Mouse (Mus musculus) midbrain, embryonic 13.5 days (tissue): ENCODE data around the gene Mrpl46. TPM values are rescaled to one million over a fixed set of nuclear protein-coding genes. Genes with fewer than 3 reads are reported as not detected.

Source experiments
- ATAC-seq: fragments of 200-750 bp; cut with Nextera tagmentation; 2 replicates; pipeline ENCODE4 v1.8.0; 2017; ENCODE audit warnings: mild to moderate bottlenecking, moderate TSS enrichment, moderate library complexity
- H3K27ac ChIP-seq: fragments of 300-500 bp; sonication (generic); 2 replicates; pipeline ENCODE4 v1.5.1; 2015; ENCODE audit warnings: inconsistent platforms, mild to moderate bottlenecking, moderate library complexity
- H3K27me3 ChIP-seq: fragments of 300-500 bp; sonication (generic); 2 replicates; pipeline ENCODE4 v1.6.1; 2015; ENCODE audit warnings: mild to moderate bottlenecking, inconsistent platforms
- H3K36me3 ChIP-seq: fragments of 300-500 bp; sonication (generic); 2 replicates; pipeline ENCODE4 v1.6.1; 2015; ENCODE audit warnings: mild to moderate bottlenecking, inconsistent platforms
- H3K4me1 ChIP-seq: fragments of 300-500 bp; sonication (generic); replicated peaks from 2 replicates; pipeline ENCODE4 v1.6.1; 2015; ENCODE audit warnings: inconsistent platforms
- H3K4me2 ChIP-seq: fragments of 300-500 bp; sonication (generic); replicated peaks from 2 replicates; pipeline ENCODE4 v1.6.1; 2015; ENCODE audit warnings: moderate library complexity, mild to moderate bottlenecking, inconsistent platforms
- H3K4me3 ChIP-seq: fragments of 300-500 bp; sonication (generic); replicated peaks from 2 replicates; pipeline ENCODE4 v1.5.1; 2015; ENCODE audit warnings: mild to moderate bottlenecking, inconsistent platforms
- H3K9ac ChIP-seq: fragments of 300-500 bp; sonication (generic); replicated peaks from 2 replicates; pipeline ENCODE4 v1.6.1; 2015; ENCODE audit warnings: mild to moderate bottlenecking, inconsistent platforms
- H3K9me3 ChIP-seq: fragments of 300-500 bp; sonication (generic); 2 replicates; pipeline ENCODE4 v1.6.1; 2016; ENCODE audit warnings: mild to moderate bottlenecking, inconsistent platforms
- WGBS: fragments of 180-500 bp; shearing (Covaris S2); methylation state at CpG from one replicate; pipeline ENCODE4 v1.1.7; 2015; 5-methylcytosine and 5-hydroxymethylcytosine counted together
- polyA plus RNA-seq: library from polyadenylated mRNA; unstranded; fragments of >200 nt; fragmentation: Nextera tagmentation; extraction: Ambion mirVana; gene quantifications from 2 replicates; pipeline ENCODE4 v1.2.1, GENCODE M21; 2015

The Mrpl46 gene
- polyA plus RNA-seq = 58.6 and 64.2 TPM in 2 replicates

DNA sequence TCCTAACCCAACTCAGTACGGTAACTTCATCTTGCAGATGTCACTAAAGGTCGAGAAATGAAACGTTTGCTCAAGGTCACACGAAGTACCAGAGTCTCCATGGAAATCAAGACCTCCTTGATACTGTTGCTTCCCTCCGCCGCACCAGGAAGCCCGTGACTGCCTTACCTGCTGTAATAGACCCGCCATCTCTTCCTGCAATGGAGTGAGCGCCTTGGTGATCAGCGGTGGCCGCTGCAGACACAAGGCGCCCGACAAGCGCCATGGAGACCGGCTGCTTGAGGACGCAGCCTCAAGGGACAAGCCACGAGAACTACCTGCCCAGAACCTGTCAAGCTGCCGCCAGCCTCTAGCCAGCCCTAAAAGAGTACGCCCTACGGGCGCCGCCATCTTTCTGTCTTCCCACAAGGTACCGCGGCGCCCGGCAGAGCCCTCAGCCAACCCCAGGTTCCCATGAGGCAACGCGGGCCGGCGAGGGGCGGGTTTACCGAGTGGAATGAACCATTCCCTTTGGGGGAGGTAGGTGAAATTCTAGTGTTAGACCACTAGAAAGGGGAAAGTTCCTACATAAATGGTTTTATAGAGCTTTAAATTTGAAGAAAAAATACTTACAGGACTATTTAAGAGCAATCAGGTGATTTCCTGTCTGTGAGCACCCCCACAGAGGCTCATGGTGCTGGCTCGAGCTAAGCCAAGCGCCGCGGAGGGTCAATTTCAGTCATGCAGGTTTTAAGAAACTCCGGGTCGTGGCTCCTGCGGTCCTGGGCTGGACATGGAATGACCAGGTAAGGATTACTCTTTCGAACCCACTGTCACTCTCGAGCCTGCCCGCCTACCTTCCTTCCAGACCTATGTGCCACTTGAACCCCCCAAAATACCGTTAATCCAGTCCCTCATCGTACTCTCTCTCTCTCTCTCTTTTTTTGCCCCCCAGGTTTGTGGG is at the start of gene Mrpl46, which contains the start of gene Mrps11:
TSS of gene Mrpl46 (minus strand) at position 893 of the 943 bp plus-strand sequence.
TSS of gene Mrps11 (plus strand) at position 481 of the 943 bp plus-strand sequence.
- H3K36me3 ChIP-seq = peaks cover 31% of the 10 kb centered on the region
- no peaks in the 10 kb centered on the region for H3K27me3 ChIP-seq
- H3K9ac ChIP-seq = peak within 1 kb of the TSS; percentile 84
- no peak within 1 kb of the TSS for H3K27ac ChIP-seq
- H3K4me3 ChIP-seq = peak within 1 kb of the TSS; percentile 72
- no peaks in the 10 kb centered on the region for H3K9me3 ChIP-seq
- WGBS = under 1% methylated on average over 44 of the region's 44 CpGs
- H3K4me1 ChIP-seq = peaks cover 21% of the 10 kb centered on the region
- peak within 1 kb of the TSS; percentile 93 for H3K4me2 ChIP-seq
- peak; percentile 98 for ATAC-seq

DNA sequence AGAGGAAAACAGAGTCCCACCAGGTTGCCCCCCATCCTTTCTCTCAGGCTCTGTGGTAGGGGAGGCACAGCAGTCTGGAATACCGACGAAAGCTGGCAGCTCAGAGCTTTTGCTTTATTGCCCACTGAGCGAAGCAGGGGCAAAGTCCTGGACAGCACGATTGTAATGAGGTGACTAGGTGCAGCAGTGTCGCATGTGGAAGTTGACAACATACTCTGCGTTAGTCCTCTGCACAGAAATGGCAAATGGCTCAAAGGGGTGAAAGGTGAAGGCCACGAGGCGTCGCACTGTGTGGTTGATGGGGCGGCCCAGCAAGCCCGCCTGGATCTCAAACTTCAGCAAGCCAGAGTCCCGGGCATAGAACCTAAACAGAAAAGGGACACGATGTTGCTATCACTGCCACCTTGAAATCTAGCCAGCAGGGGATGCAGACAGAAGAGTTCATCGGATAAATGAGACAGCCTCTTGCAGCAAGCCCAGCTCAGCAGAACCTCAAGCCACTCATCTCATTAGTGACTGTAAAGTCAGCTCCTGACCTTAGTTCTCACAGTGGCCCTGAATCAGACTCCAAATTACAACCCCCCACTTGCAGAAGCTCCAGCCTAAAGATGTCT is 44.5 kb upstream of the Mrpl46 start:
- H3K27me3 ChIP-seq = no peaks in the 10 kb centered on the region
- H3K27ac ChIP-seq = peak overlapping the region; percentile 69
- H3K36me3 ChIP-seq = peaks cover 51% of the 10 kb centered on the region
- H3K9ac ChIP-seq = no peak overlapping the region
- 82% methylated on average over 14 of the region's 14 CpGs for WGBS
- no peak overlapping the region for H3K4me2 ChIP-seq
- ATAC-seq = no peak
- H3K4me1 ChIP-seq = peaks cover 23% of the 10 kb centered on the region
- no peak overlapping the region for H3K4me3 ChIP-seq
- H3K9me3 ChIP-seq = no peaks in the 10 kb centered on the region

DNA sequence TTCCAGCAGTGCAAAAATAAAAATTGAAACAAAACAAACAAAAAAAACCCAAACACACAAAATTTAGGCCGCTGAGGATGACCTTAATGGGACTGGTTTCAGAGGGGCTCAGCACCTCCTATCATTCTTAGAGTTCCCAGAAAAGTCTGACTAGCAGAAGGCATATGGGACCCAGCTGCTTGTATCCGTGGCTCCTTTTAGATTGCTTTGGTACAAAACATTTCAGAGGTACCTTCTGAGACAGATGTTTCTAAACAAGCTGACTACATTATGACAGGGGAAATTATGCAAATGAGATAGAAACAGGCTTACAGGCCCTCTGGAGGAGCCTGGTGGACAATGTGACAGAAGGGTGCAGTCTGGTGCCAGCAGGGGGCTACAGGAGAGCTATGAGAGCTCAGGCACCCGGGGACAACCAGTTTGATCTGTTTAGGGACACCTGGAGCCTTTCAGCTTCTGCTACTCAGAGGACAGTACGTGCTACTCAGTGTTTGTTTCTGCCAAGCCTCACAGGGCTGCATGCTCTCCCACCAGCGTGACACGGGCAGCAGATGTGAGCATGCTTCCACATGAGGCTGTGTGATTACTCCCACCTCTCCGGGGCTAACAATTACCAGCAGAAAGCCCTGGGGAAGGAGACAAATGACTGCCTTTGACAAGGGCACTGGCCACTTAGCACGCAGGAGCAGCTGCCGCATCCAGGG is 43.5 kb upstream of the Mrpl46 start:
- no peak overlapping the region for H3K4me2 ChIP-seq
- H3K9me3 ChIP-seq = no peaks in the 10 kb centered on the region
- H3K4me1 ChIP-seq = peaks cover 23% of the 10 kb centered on the region
- H3K9ac ChIP-seq = no peak overlapping the region
- ATAC-seq = peak; percentile 93
- H3K27ac ChIP-seq = peak overlapping the region; percentile 69
- no peaks in the 10 kb centered on the region for H3K27me3 ChIP-seq
- H3K4me3 ChIP-seq = no peak overlapping the region
- 49% methylated on average over 9 of the region's 9 CpGs for WGBS
- H3K36me3 ChIP-seq = peaks cover 56% of the 10 kb centered on the region

DNA sequence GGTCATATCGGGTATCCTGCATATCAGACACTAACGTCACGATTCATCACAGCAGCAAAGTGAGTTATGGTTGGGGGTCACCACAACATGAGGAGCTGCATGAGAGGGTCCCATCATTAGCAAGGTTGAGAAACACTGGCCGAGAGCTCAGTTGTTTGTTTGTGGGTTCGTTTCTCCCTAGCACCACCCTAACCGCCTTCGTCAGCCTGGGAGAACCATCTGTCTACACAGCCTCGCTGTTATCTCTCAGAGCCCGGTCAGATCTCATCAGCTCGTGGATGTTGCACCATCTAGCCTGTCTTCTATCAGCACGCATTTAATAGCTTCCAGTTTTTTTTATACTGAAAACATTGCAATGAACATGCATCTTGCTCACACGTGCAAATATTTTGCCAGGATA is 35.0 kb upstream of the Mrpl46 start:
- H3K4me1 ChIP-seq = peaks cover 12% of the 10 kb centered on the region
- H3K27ac ChIP-seq = no peak overlapping the region
- no peaks in the 10 kb centered on the region for H3K27me3 ChIP-seq
- no peak overlapping the region for H3K4me2 ChIP-seq
- no peak overlapping the region for H3K4me3 ChIP-seq
- H3K9ac ChIP-seq = no peak overlapping the region
- H3K36me3 ChIP-seq = peaks cover 15% of the 10 kb centered on the region
- ATAC-seq = no peak
- H3K9me3 ChIP-seq = no peaks in the 10 kb centered on the region
- WGBS = 90% methylated on average over 12 of the region's 12 CpGs

DNA sequence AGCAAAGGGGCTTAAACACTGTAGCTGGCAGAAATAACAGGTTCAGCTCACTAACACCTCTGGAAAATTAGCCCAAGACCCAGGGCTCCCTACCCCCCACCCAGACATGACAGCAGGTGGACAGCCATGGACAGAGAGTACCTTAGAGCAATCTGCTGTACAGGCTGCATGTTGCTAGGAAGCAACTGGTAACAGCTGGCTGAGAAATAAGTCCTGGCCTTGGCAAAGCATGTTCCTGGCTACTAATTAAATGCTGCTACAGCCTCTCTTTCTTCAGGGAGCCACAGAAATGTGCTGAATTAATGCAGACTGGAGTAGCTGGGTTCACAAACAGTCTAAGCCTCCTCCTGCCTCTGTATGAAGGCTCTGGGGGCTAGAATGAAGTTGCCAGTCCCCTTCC is 31.4 kb upstream of the Mrpl46 start:
- Histone ChIP-seq H3K4me2 (no peak overlapping the region), H3K36me3 (no peaks in the 10 kb centered on the region), H3K4me3 (no peak overlapping the region), H3K4me1 (peaks cover 12% of the 10 kb centered on the region), H3K27ac (peak overlapping the region; percentile 69), H3K9me3 (no peaks in the 10 kb centered on the region), H3K27me3 (no peaks in the 10 kb centered on the region), H3K9ac (no peak overlapping the region)
- ATAC-seq = peak; percentile 71; the same call in 1 of the 2 replicates

DNA sequence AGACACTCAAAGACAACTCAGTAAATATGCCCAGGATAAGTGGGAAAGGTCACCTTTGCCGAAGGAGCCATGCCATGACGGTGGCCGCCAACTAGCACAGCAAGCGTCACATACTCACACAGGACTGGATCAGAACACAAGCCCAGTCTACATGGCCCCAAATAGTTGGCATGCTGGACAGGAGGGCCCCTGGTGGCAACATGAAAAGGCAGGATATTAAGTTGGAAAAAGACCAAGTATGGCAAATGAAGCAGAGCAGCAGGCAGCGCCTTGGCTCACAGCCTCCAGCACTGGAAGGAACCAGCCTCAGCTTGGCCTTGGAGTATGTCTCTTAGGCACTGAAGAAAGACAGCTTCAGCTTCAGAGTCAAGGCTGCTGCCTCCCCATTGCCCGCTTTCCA is 30.5 kb upstream of the Mrpl46 start:
- Histone ChIP-seq H3K4me1 (peaks cover 12% of the 10 kb centered on the region), H3K4me3 (no peak overlapping the region), H3K36me3 (no peaks in the 10 kb centered on the region), H3K9me3 (no peaks in the 10 kb centered on the region), H3K4me2 (no peak overlapping the region), H3K9ac (no peak overlapping the region), H3K27me3 (no peaks in the 10 kb centered on the region), H3K27ac (peak overlapping the region; percentile 22; the same call in 1 of the 2 replicates)
- ATAC-seq = no peak
- WGBS = 89% methylated on average over 6 of the region's 6 CpGs

DNA sequence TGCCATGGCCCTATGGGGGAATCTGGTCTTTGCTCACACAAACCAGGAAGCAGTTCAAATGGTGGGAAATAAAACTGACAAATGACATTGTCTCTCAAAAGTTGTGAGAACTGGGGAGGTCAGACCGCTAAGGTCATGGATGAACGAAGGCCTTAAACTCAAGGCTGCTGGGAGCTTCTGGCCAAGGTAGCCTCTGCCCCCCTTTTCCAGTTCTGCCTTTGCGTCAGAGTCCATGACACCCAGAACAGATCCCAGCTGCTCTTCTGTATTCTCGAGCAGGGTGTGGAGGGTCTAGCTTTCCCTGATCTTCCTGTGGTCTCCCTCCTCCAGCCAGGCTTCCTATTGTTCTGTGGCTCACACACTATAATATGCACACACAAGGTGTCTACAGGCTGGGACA is 23.9 kb upstream of the Mrpl46 start:
- WGBS = 81% methylated on average over 4 of the region's 4 CpGs
- Histone ChIP-seq H3K4me2 (no peak overlapping the region), H3K4me3 (no peak overlapping the region), H3K9ac (no peak overlapping the region), H3K36me3 (no peaks in the 10 kb centered on the region), H3K4me1 (no peaks in the 10 kb centered on the region), H3K27ac (no peak overlapping the region), H3K9me3 (no peaks in the 10 kb centered on the region), H3K27me3 (no peaks in the 10 kb centered on the region)
- ATAC-seq = no peak

DNA sequence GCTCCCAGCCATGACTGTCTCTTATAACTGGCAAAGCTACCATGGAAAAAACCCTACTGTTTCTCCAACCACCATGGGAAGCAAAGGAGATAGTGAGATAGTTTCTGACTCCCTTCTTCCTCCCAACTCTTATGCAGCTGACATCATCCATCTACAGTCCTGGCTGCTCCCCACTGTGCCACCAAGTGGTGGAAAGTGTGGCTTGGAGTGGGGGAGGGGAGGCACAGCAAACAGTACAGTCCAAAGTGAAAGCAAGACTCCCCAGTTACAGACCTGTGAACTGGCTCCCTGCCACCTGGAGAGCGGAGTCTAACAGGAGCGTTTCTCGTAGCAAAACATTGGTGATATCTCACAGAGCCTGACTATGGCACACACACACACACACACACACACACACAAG is 20.5 kb upstream of the Mrpl46 start:
- H3K27ac ChIP-seq = no peak overlapping the region
- H3K9ac ChIP-seq = no peak overlapping the region
- H3K4me2 ChIP-seq = no peak overlapping the region
- 87% methylated on average over 3 of the region's 3 CpGs for WGBS
- H3K4me3 ChIP-seq = no peak overlapping the region
- no peak for ATAC-seq
- H3K9me3 ChIP-seq = no peaks in the 10 kb centered on the region
- H3K36me3 ChIP-seq = no peaks in the 10 kb centered on the region
- 0 out of 2 replicates have a peak, but pooled peaks cover 7% of the 10 kb centered on the region for H3K27me3 ChIP-seq
- H3K4me1 ChIP-seq = peaks cover 7% of the 10 kb centered on the region

DNA sequence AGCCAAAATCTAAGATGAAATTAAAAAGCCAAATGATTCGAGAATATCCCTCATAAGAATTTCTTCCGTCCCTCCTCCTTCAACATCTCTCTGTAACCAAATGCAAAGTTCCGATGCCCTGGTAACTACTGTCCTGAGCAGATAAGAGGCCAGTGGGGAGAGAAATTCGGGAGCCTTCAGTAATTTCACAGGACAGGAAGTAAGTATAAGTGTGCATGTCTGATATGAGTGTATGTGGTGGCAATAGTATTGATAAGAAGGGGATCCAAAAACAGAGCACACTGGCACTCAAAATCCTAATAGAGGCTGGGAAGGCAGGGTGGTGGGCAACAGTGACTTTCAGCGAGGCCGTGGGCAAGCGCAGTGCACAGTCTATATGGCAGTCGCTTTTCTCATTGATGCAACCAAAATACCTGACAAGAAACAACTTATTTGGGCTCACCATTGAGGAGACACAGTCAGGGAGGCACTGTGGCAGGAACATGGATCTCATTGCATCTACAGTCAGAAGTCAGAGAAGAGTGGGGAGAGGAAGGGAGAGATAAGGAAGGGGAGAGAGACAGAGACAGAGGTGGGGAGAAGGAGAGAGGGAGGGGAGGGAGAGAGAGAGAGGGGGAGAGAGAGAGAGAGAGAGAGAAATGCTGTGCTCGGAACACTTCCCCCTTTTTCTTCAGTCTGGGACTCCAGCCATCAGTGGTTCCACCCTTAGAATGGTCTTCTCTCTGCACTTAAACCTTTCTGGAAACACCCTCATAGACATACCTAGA is 16.6 kb upstream of the Mrpl46 start:
- H3K9ac ChIP-seq = no peak overlapping the region
- H3K36me3 ChIP-seq = no peaks in the 10 kb centered on the region
- no peak overlapping the region for H3K4me3 ChIP-seq
- no peak for ATAC-seq
- 80% methylated on average over 9 of the region's 9 CpGs for WGBS
- H3K9me3 ChIP-seq = no peaks in the 10 kb centered on the region
- 0 out of 2 replicates have a peak, but pooled peaks cover 7% of the 10 kb centered on the region for H3K27me3 ChIP-seq
- peaks cover 22% of the 10 kb centered on the region for H3K4me1 ChIP-seq
- H3K27ac ChIP-seq = no peak overlapping the region
- H3K4me2 ChIP-seq = no peak overlapping the region

DNA sequence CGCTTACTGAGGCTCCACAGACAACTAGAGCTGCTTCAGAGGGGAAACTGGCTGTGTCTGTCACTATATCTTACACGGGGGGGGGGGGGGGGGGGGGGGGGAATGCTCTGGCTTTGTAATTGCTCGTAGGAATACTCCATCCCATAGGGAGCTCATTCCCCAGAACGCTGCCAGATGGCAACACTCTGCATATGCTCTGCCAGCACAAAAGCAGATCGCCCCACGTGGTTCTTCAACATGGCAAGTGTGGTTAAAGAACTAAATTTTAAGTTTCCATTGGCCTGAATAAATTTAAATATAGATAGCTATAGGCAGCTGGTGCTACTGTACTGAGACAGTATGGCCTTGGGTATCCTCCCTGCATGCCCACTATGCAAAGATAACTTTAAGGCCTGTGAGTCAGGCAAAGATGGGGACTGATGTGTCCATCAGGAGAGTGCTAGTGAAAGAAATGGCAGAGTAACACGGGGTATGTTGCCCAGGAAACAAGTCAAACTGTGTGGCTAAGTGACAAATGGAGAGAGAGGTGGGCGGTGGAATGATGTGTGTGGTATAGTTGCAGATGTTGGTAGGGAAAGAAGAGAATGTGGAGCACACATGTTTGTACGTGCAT is 14.6 kb upstream of the Mrpl46 start:
- Histone ChIP-seq H3K9me3 (no peaks in the 10 kb centered on the region), H3K36me3 (peaks cover 10% of the 10 kb centered on the region; the same call in 1 of the 2 replicates), H3K4me1 (peaks cover 22% of the 10 kb centered on the region), H3K27me3 (0 out of 2 replicates have a peak, but pooled peaks cover 7% of the 10 kb centered on the region), H3K27ac (no peak overlapping the region; the same call in 1 of the 2 replicates), H3K9ac (no peak overlapping the region), H3K4me3 (no peak overlapping the region), H3K4me2 (no peak overlapping the region)
- ATAC-seq = peak; percentile 68
- WGBS = 40% methylated on average over 8 of the region's 9 CpGs

DNA sequence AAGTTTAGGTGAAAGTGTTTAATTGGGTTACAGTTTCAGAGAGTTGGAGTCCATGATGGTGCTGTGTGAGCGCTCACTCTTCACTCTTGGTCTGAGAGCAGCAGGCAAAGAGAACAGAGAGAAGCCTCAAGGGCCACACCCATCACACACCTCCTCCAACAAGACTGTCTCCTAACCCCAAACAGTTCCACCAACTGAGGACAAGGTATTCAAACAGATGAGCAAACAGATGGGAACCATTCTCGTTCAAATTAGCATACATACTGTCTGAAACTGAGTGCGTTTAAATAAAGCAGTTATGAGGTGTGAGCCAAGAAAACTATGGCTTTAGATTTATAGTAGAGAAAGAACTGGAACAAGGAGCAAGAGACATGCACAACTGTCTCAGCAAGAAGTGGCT is 13.3 kb upstream of the Mrpl46 start:
- Histone ChIP-seq H3K4me3 (no peak overlapping the region), H3K4me2 (no peak overlapping the region), H3K9ac (no peak overlapping the region), H3K27ac (no peak overlapping the region), H3K4me1 (peaks cover 21% of the 10 kb centered on the region), H3K9me3 (no peaks in the 10 kb centered on the region), H3K36me3 (peaks cover 20% of the 10 kb centered on the region), H3K27me3 (0 out of 2 replicates have a peak, but pooled peaks cover 7% of the 10 kb centered on the region)
- 93% methylated on average over 3 of the region's 3 CpGs for WGBS
- ATAC-seq = no peak
